Mouse (Mus musculus) left cerebral cortex, postnatal 4 days (tissue): ENCODE measurements around the gene Vcl. TPM values are rescaled to one million over a fixed set of nuclear protein-coding genes. Genes with fewer than 3 reads are reported as not detected.

Experiments used
- DNase-seq: peaks from one replicate; pipeline ENCODE4 v3.0.0-alpha.2; 2022
- intact Hi-C: fragments of 180-260 bp; cut with DNase I; formaldehyde crosslinking; loops from one replicate; pipeline ENCODE4 v1.15.1; 2025
- total RNA-seq, 2 experiments: library from RNA; stranded (reverse); gene quantifications; 2 replicates each; pipeline ENCODE4 v1.2.3; 2021

Gene Vcl
- total RNA-seq, 2 experiments from 2014 or later, result 21.0 to 21.9 TPM

GRCm38 (mm10) chr14:20938424-20938823, 9.2 kb downstream of the Vcl start:
- intact Hi-C loops, result no loop called here
- DNase-seq, result no peak

GRCm38 (mm10) chr14:20938860-20939259, 9.7 kb downstream of the Vcl start:
- DNase-seq, result no peak
- intact Hi-C loops, result no loop called here

- DNase-seq, result no peak
- intact Hi-C loops, result no loop called here
Observed at GRCm38 (mm10) chr14:20945296-20945695, 16.1 kb downstream of the Vcl start.

- intact Hi-C loops, result no loop called here
- no peak for DNase-seq
Observed at GRCm38 (mm10) chr14:20956021-20956420, 26.8 kb downstream of the Vcl start.

- no peak for DNase-seq
- intact Hi-C loops, result no loop called here
Observed at GRCm38 (mm10) chr14:20958971-20959370, 29.8 kb downstream of the Vcl start.

GRCm38 (mm10) chr14:20962466-20962865, 33.3 kb downstream of the Vcl start:
- intact Hi-C loops, result no loop called here
- no peak for DNase-seq

GRCm38 (mm10) chr14:20962906-20963305, 33.7 kb downstream of the Vcl start:
- DNase-seq, result no peak
- intact Hi-C loops, result no loop called here

GRCm38 (mm10) chr14:20963863-20964262, 34.7 kb downstream of the Vcl start:
- no peak for DNase-seq
- intact Hi-C loops, result no loop called here

- no peak for DNase-seq
- intact Hi-C loops, result no loop called here
Observed at GRCm38 (mm10) chr14:20964285-20964684, 35.1 kb downstream of the Vcl start.

GRCm38 (mm10) chr14:20966959-20967670, 37.9 kb downstream of the Vcl start:
- intact Hi-C loops, result no loop called here
- DNase-seq, result no peak

- intact Hi-C loops, result no loop called here
- DNase-seq, result no peak
Observed at GRCm38 (mm10) chr14:20969066-20969465, 39.9 kb downstream of the Vcl start.

GRCm38 (mm10) chr14:20970389-20970788, 41.2 kb downstream of the Vcl start:
- DNase-seq, result no peak
- intact Hi-C loops, result no loop called here

GRCm38 (mm10) chr14:20970927-20971326, 41.7 kb downstream of the Vcl start:
- intact Hi-C loops, result no loop called here
- DNase-seq, result peak; percentile 35

- DNase-seq, result no peak
- intact Hi-C loops, result no loop called here
Observed at GRCm38 (mm10) chr14:20973821-20974220, 44.6 kb downstream of the Vcl start.

GRCm38 (mm10) chr14:20976741-20977140, 47.5 kb downstream of the Vcl start:
- intact Hi-C loops, result no loop called here
- no peak for DNase-seq

GRCm38 (mm10) chr14:20977726-20978125, 48.5 kb downstream of the Vcl start:
- intact Hi-C loops, result no loop called here
- no peak for DNase-seq

GRCm38 (mm10) chr14:20983832-20984231, 54.6 kb downstream of the Vcl start:
- intact Hi-C loops, result no loop called here
- peak; percentile 71 for DNase-seq

- intact Hi-C loops, result no loop called here
- no peak for DNase-seq
Observed at GRCm38 (mm10) chr14:20985482-20985881, 56.3 kb downstream of the Vcl start.

GRCm38 (mm10) chr14:20991492-20991891, 62.3 kb downstream of the Vcl start:
- intact Hi-C loops, result no loop called here
- no peak for DNase-seq

GRCm38 (mm10) chr14:20993067-20993691, 64.0 kb downstream of the Vcl start:
- intact Hi-C loops, result no loop called here
- peak; percentile 41 for DNase-seq

- intact Hi-C loops, result no loop called here
- no peak for DNase-seq
Observed at GRCm38 (mm10) chr14:20994475-20994874, 65.3 kb downstream of the Vcl start.

GRCm38 (mm10) chr14:20995497-20995896, 66.3 kb downstream of the Vcl start:
- no peak for DNase-seq
- intact Hi-C loops, result no loop called here

GRCm38 (mm10) chr14:20996361-20996760, 67.2 kb downstream of the Vcl start:
- DNase-seq, result no peak
- intact Hi-C loops, result no loop called here
